Mouse (Mus musculus): Measurements from ENCODE around the gene Enoph1. TPM values are rescaled to one million over a fixed set of nuclear protein-coding genes. Genes with fewer than 3 reads are reported as not detected.

Enoph1 gene
- polyA plus RNA-seq, 1 experiment from 2014 or later = 18.8 TPM

DNA sequence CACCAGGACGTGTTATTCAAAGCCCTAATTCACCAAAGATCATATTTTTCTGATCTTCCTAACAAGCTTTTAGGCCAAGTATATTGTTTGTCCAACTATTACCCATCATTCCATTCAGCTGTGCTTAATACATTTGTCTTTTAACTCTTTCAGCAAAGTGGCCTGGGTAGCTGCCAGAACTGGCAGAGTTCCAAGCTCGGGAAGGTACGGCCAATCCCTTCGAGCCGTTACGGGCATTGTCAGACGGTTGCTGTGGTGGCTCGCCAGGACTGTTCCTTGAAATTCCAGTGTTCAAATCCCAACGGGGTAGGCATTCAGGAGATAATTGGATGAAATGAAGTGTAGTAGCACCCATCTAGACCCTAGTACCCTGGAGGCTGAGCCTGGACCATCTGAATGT lies 32.8 kb downstream of the Enoph1 start:
- Histone ChIP-seq H3K4me3 (ENCODE audit: inconsistent target) (no peak overlapping the region), H3K27ac (no peak overlapping the region), H3K79me2 (ENCODE audit: inconsistent target) (no peaks in the 10 kb centered on the region), H3K36me3 (ENCODE audit: inconsistent target) (peaks cover 5% of the 10 kb centered on the region; the same call in 1 of the 2 replicates)
- WGBS (ENCODE audit: missing documents) = 88% methylated on average over 9 of the region's 9 CpGs

DNA sequence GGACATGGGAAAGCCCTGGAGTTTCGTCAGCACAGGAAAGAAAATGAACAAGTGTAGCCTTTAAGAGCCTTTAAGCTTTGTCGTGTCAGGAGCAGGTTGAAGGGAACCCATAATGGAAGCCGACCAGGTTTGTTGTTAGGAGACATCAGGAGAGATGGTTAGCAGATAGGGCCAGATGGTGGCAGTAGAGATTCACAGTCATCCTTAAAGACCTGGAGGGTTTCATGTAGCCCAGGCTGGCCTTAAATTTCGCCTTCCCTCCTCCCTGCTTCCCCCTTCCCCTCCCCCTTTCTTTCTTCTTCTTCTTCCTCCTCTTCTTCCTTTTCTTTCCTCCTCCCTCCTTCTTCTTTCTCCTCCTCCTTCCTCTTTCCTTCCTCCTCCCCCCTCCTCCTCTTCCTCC lies 34.8 kb downstream of the Enoph1 start:
- Histone ChIP-seq H3K27ac (no peak overlapping the region), H3K4me3 (ENCODE audit: inconsistent target) (no peak overlapping the region), H3K36me3 (ENCODE audit: inconsistent target) (no peaks in the 10 kb centered on the region), H3K79me2 (ENCODE audit: inconsistent target) (no peaks in the 10 kb centered on the region)
- WGBS (ENCODE audit: missing documents) = 74% methylated on average over 4 of the region's 4 CpGs

DNA sequence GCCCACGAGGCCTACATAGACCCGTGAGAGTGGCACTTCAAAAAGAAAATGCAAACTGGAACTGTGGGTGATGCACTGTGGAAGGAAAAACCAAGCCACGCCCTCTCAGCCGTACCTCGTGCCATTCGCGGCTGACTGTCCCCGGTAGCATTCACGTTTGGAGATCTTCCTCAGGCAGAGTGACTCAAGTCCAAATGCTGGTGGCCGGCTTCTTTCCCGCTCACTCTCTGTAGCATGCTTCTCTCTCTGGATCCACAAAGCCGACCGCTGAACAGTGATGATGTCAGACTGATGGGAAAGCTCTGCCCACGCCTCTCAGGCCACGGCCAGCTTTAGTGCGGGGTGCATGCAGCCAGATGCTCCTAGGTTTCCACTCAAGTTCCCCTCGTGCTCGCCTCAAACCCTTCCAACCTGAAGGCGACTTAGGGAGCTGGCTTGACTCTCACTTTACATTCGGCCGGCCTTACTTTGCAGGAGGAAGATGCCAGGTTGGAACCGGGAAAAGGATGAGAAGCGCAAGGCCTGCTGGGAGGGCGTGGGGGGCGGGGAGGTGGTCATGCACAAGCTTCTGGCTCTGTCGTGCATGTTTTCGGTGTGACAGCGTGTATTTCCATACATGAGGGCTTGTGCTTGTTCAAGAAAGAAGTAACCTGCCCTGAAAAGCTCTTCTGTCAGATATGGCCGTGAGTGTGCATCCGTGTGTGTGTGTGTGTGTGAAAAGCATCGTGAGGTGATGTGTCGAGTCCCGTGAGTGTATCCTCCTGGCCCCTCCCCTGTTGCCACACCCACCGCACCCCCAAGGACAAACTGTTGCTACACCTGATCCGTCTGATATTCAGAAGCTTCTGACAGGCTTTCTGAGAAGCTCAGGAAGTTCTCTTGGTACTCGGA lies 39.5 kb downstream of the Enoph1 start:
- 41% methylated on average over 36 of the region's 36 CpGs for WGBS (ENCODE audit: missing documents)
- Histone ChIP-seq H3K79me2 (ENCODE audit: inconsistent target) (no peaks in the 10 kb centered on the region), H3K4me3 (ENCODE audit: inconsistent target) (no peak overlapping the region; the same call in 1 of the 2 replicates)

GRCm38 (mm10) chr5:100079931-100080275 lies 40.1 kb downstream of the Enoph1 start:
- WGBS (ENCODE audit: missing documents) = 91% methylated on average over 8 of the region's 8 CpGs
- Histone ChIP-seq H3K79me2 (ENCODE audit: inconsistent target) (no peaks in the 10 kb centered on the region), H3K4me3 (ENCODE audit: inconsistent target) (no peak overlapping the region), H3K36me3 (ENCODE audit: inconsistent target) (no peaks in the 10 kb centered on the region), H3K27ac (no peak overlapping the region)

More for the DNA sequence above, 39.5 kb downstream of the Enoph1 start:
- H3K27ac ChIP-seq = no peak overlapping the region
- no peaks in the 10 kb centered on the region for H3K36me3 ChIP-seq (ENCODE audit: inconsistent target)

DNA sequence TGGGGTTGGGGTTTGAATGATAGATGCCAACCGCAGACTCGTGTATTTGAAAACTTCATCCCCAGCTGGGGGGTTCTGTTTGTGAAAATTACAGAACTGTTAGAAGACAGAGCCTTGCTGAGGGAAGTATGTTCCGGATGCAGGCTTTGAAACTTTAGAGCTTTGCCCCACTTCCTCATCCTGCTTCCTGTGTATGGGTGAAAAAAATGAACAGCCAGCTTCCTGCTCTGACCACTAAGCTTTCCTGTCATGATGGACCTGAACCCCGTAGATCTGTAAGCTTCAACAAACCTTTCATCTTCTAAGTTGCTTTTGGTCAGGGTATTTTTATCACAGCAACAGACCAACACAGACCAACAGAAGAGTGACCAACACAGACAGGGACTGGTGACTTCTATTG lies 42.2 kb downstream of the Enoph1 start:
- no peaks in the 10 kb centered on the region for H3K36me3 ChIP-seq (ENCODE audit: inconsistent target)
- 23% methylated on average over 4 of the region's 4 CpGs for WGBS (ENCODE audit: missing documents)
- H3K79me2 ChIP-seq (ENCODE audit: inconsistent target) = no peaks in the 10 kb centered on the region
- no peak overlapping the region for H3K4me3 ChIP-seq (ENCODE audit: inconsistent target)
- H3K27ac ChIP-seq = no peak overlapping the region

DNA sequence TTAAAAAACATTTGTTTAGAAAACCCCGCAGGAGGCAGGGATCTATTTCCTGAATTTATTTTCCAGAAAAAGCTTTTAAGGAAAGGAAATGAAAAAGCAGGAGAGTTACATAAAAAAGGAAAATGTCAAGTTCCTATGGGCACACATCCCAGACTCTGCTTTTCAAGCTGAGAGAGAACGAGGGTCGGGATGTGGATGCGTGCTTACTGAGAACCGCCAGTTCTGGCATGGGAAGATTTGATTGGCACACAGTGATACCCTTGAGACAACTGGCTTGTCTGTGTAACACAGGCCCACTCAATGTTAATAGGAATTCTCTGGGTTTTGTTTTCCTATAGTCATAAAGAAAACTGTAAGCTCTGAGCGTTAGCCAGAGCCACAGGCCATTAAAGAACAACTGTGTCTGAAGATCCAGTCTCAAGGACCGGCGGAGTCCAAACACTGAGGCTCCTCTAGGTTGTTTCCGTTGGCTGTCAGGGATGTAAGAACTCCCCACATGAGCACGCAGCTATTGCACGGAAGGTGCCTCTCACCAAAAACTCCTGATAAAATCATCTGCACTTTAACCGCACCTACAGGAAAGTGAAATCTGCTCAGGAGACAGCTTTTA lies 44.3 kb downstream of the Enoph1 start:
- 79% methylated on average over 12 of the region's 12 CpGs for WGBS (ENCODE audit: missing documents)
- Histone ChIP-seq H3K79me2 (ENCODE audit: inconsistent target) (no peaks in the 10 kb centered on the region), H3K36me3 (ENCODE audit: inconsistent target) (no peaks in the 10 kb centered on the region), H3K4me3 (ENCODE audit: inconsistent target) (no peak overlapping the region), H3K27ac (no peak overlapping the region)

DNA sequence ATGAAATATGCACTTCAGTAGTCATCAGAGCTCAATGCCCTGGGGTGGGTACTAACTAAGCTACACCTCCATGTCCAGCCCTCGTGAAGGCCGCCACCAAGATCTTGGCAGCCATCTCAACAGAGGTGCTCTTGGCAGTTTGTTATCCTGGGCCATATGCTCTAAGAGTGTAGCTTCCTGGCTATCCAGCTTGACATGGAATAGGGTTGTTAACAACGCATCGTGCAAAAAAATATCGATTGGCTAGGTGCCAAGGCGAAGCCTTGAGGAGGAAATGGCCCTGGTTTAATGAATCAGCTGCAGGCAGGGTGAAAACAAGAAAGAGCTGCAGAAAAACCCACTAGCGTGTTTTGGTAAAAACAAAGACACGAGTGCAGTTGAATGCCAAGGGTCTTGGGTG lies 45.3 kb downstream of the Enoph1 start:
- H3K27ac ChIP-seq = no peak overlapping the region
- WGBS (ENCODE audit: missing documents) = 79% methylated on average over 8 of the region's 8 CpGs
- H3K36me3 ChIP-seq (ENCODE audit: inconsistent target) = no peaks in the 10 kb centered on the region
- H3K4me3 ChIP-seq (ENCODE audit: inconsistent target) = no peak overlapping the region
- H3K79me2 ChIP-seq (ENCODE audit: inconsistent target) = no peaks in the 10 kb centered on the region

DNA sequence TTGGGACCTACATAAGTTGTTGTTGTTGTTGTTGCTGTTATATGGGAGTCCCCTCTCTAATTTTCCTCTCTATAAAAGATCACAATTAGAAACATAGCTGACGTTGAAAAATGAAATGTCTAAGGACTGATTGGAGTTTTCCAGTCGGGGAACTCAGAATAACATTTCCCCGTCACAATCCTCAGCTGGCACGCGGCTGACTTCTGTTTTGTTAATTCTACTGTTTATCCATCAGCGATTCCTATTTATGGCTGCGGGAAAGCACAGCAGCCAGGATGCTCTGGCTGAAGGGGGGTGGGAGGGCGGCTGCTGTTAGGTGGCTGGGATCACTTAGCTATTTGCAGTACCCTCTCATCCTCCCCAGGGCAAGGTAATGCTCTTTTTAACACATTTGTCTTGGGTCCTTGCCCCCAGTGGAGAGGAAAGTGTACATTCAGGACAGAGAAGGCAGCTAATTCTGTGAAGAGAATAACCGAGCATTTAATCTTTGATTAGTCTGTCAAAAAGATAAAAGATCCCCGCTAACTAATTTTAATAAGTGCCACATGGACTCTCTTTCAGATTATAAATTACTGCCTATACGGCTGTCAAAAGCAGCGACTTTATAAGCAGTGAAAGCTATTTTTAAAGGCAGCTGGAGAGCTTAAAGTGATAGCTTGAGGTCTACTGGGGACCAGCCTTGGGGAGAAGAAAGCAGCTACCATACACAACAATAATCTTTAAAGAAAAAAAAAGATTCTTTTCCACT lies 50.9 kb downstream of the Enoph1 start:
- WGBS (ENCODE audit: missing documents) = 71% methylated on average over 12 of the region's 12 CpGs
- no peaks in the 10 kb centered on the region for H3K36me3 ChIP-seq (ENCODE audit: inconsistent target)
- H3K4me3 ChIP-seq (ENCODE audit: inconsistent target) = no peak overlapping the region
- H3K27ac ChIP-seq = no peak overlapping the region
- no peaks in the 10 kb centered on the region for H3K79me2 ChIP-seq (ENCODE audit: inconsistent target)

GRCm38 (mm10) chr5:100091263-100091594 lies 51.4 kb downstream of the Enoph1 start:
- 71% methylated on average over 10 of the region's 10 CpGs for WGBS (ENCODE audit: missing documents)
- no peaks in the 10 kb centered on the region for H3K36me3 ChIP-seq (ENCODE audit: inconsistent target)
- no peak overlapping the region for H3K4me3 ChIP-seq (ENCODE audit: inconsistent target)
- H3K79me2 ChIP-seq (ENCODE audit: inconsistent target) = no peaks in the 10 kb centered on the region
- H3K27ac ChIP-seq = no peak overlapping the region

DNA sequence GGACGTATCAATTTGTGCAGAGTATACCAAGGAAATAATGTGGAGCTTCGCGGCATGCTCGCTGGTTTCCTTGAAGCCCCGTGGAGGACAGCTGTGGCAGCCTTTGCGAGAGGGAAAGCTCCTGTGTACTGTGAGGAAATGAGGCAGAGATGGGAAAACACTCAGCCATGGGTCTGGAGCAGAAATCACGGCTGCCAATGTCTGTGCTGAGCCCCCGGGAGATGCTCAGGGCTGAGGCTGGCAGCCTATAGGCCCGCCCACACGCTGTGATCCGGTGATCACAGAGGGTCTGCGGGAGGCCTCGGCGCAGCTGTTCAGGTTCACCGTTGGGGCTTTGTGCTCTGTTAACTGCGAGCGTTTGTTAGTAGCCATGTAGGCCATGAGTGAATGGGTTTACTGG lies 51.8 kb downstream of the Enoph1 start:
- no peaks in the 10 kb centered on the region for H3K79me2 ChIP-seq (ENCODE audit: inconsistent target)

GRCm38 (mm10) chr5:100096955-100097354 lies 57.2 kb downstream of the Enoph1 start:
- 70% methylated on average over 5 of the region's 5 CpGs for WGBS (ENCODE audit: missing documents)
- Histone ChIP-seq H3K79me2 (ENCODE audit: inconsistent target) (no peaks in the 10 kb centered on the region), H3K4me3 (ENCODE audit: inconsistent target) (no peak overlapping the region), H3K36me3 (ENCODE audit: inconsistent target) (no peaks in the 10 kb centered on the region), H3K27ac (no peak overlapping the region)

More for the DNA sequence above, 51.8 kb downstream of the Enoph1 start:
- Histone ChIP-seq H3K4me3 (ENCODE audit: inconsistent target) (no peak overlapping the region), H3K27ac (no peak overlapping the region), H3K36me3 (ENCODE audit: inconsistent target) (no peaks in the 10 kb centered on the region)
- 39% methylated on average over 17 of the region's 17 CpGs for WGBS (ENCODE audit: missing documents)

DNA sequence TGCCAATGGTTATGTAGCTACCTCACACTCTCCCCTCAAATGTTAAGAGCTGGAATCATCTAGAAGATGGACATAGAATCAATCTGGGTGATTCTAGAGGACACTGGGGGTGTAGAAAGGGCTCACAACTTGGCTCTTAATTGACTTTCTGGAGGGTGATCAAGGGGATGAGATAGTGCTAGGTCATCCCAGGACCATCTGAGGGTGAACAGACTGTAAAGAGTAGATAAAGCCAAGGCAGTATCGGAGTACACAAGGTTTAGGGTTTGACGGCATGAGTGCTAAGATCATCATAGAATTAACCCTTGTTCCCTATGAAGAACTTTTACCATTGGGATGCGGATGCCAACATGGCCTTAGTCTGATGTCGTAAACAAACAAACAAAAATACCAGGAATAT lies 58.2 kb downstream of the Enoph1 start:
- Histone ChIP-seq H3K27ac (no peak overlapping the region), H3K79me2 (ENCODE audit: inconsistent target) (no peaks in the 10 kb centered on the region), H3K4me3 (ENCODE audit: inconsistent target) (no peak overlapping the region), H3K36me3 (ENCODE audit: inconsistent target) (no peaks in the 10 kb centered on the region)
- WGBS (ENCODE audit: missing documents) = 98% methylated on average over 4 of the region's 4 CpGs

DNA sequence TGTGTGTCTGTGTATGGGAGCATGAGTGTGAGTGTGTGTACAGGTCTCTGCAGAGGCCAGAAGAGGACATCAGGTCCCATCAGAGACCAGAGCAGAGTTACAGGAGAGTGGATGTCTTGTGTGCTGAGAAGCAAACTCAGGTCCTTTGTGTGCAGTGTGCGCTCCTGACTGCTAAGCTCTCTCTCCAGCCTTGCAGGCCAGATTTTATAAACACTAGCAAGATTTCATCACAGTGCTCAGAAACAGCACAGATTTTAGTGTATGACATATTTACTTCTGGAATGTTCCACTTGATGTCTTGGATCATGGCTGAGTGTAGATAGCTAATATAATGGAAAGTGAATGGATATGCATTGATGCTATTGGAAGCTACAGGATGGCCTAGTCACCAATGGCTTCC lies 62.6 kb downstream of the Enoph1 start:
- Histone ChIP-seq H3K79me2 (ENCODE audit: inconsistent target) (no peaks in the 10 kb centered on the region), H3K4me3 (ENCODE audit: inconsistent target) (no peak overlapping the region), H3K36me3 (ENCODE audit: inconsistent target) (no peaks in the 10 kb centered on the region), H3K27ac (no peak overlapping the region)
- 94% methylated on average over 1 of the region's 1 CpGs for WGBS (ENCODE audit: missing documents)

- WGBS (ENCODE audit: missing documents) = 91% methylated on average over 9 of the region's 9 CpGs
- Histone ChIP-seq H3K27ac (no peak overlapping the region), H3K79me2 (ENCODE audit: inconsistent target) (no peaks in the 10 kb centered on the region)
Measured at GRCm38 (mm10) chr5:100108866-100109265, 69.1 kb downstream of the Enoph1 start.

More at GRCm38 (mm10) chr5:100108866-100109265, 69.1 kb downstream of the Enoph1 start:
- no peaks in the 10 kb centered on the region for H3K36me3 ChIP-seq (ENCODE audit: inconsistent target)
- H3K4me3 ChIP-seq (ENCODE audit: inconsistent target) = no peak overlapping the region

Data from macrophage (primary cell).